ENCODE assay signal across 7 mouse cellular contexts in the genomic region with DNA sequence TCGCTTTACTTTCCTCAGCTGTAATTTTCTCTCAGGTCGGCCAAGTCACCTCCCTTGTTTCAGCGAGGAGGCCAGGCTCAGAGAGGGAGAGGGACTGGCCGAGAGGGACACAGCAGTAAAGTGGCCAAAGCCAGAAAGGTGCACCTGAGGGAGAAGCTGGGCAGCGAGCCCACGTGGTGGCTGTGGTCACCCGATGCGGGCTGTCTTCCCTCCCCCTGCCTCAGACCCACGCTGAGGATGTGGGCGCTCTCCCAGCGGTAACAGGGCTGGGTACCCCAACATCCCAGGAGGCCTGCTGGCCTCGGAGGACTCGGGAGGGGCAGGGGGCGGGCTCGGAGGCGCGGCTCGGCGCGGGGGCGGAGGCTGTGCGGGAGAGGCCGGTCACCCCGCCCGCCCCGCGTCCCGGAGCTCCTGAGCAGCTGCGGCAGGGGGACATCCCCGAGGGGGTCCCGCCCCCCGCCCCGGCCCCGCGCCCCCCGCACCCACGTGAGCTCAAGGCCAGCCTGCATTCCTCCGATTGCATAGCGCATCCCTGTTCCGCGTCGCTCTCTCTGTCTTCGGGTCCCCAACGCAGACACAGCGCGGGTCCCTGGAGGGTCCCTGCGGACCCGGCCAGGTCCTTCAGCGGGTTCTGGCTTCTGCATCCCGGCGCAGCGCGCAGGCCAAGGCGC. TPM values are rescaled to one million over a fixed set of nuclear protein-coding genes. Genes with fewer than 3 reads are reported as not detected.
A peak's percentile ranks its signal among the peaks of the same experiment; 100 is the strongest.
DNase-seq lines count a peak whose midpoint lies in the region; ATAC-seq and TF ChIP-seq lines count a peak whose summit lies in the region.

A gene (plus strand): TSS at position 516 of the 671 bp plus-strand sequence.

- WGBS in embryonic facial prominence, embryonic 13.5 days = 1% methylated on average over 41 of the region's 54 CpGs
- WGBS in hindbrain, embryonic 11.5 days = 2% methylated on average over 27 of the region's 54 CpGs

- H3K4me3 ChIP-seq in E14TG2a.4 (replicated peaks; ENCODE audit: low read length) = peak within 1 kb of the TSS; percentile 79
- peak within 1 kb of the TSS; percentile 65 for H3K4me3 ChIP-seq in embryonic facial prominence, embryonic 13.5 days
- H3K4me3 ChIP-seq in hindbrain, embryonic 11.5 days (ENCODE audit: low read depth, low read length) = peak within 1 kb of the TSS; percentile 61

- peak within 1 kb of the TSS; percentile 78 for H3K9ac ChIP-seq in embryonic facial prominence, embryonic 13.5 days
- peak within 1 kb of the TSS; percentile 69 for H3K9ac ChIP-seq in hindbrain, embryonic 11.5 days (ENCODE audit: low read depth, low read length)

- ATAC-seq in embryonic facial prominence, embryonic 13.5 days (ENCODE audit: insufficient number of reproducible peaks, insufficient read depth, low FRiP score, low TSS enrichment, low read depth) = peak; percentile 63
- peak; percentile 77 for ATAC-seq in hindbrain, embryonic 11.5 days (ENCODE audit: low FRiP score)

- peak within 1 kb of the TSS; percentile 98 for H3K4me2 ChIP-seq in embryonic facial prominence, embryonic 13.5 days
- peak within 1 kb of the TSS; percentile 99 for H3K4me2 ChIP-seq in hindbrain, embryonic 11.5 days (replicated peaks; ENCODE audit: low read depth, low read length)

- peak; percentile 53 for DNase-seq in adrenal gland, postnatal 14 days
- DNase-seq in hindbrain, embryonic 11.5 days (ENCODE audit: low spot score) = peak; percentile 38
- peak; percentile 18 to 32 for DNase-seq in left cerebral cortex, adult 8-10 months (ENCODE audit: low spot score in 2 of 2)
- DNase-seq in lung, postnatal 4 days = peak; percentile 23 to 30
- peak; percentile 56 for DNase-seq in right cerebral cortex, postnatal 4 days

- H3K4me1 ChIP-seq in E14TG2a.4 (replicated peaks; ENCODE audit: low read depth, low read length) = peaks cover 8% of the 10 kb centered on the region
- H3K4me1 ChIP-seq in embryonic facial prominence, embryonic 13.5 days = peaks cover 15% of the 10 kb centered on the region
- no peaks in the 10 kb centered on the region for H3K4me1 ChIP-seq in hindbrain, embryonic 11.5 days (replicated peaks; ENCODE audit: control insufficient read depth, insufficient read depth, low read length)

- TF ChIP-seq CTCF in E14TG2a.4 (conservative IDR thresholded peaks at IDR 0.05; ENCODE audit: low read length) = no peak

- H3K27ac ChIP-seq in embryonic facial prominence, embryonic 13.5 days = no peak within 1 kb of the TSS
- H3K27ac ChIP-seq in hindbrain, embryonic 11.5 days (ENCODE audit: low read depth, low read length) = no peak within 1 kb of the TSS

- no peaks in the 10 kb centered on the region for H3K9me3 ChIP-seq in E14TG2a.4 (ENCODE audit: low read length)
- H3K9me3 ChIP-seq in embryonic facial prominence, embryonic 13.5 days = no peaks in the 10 kb centered on the region
- H3K9me3 ChIP-seq in hindbrain, embryonic 11.5 days (ENCODE audit: control insufficient read depth, low read length) = no peaks in the 10 kb centered on the region

- peaks cover 44% of the 10 kb centered on the region for H3K27me3 ChIP-seq in E14TG2a.4 (ENCODE audit: insufficient read depth, low read length)
- H3K27me3 ChIP-seq in embryonic facial prominence, embryonic 13.5 days = no peaks in the 10 kb centered on the region
- H3K27me3 ChIP-seq in hindbrain, embryonic 11.5 days (ENCODE audit: control insufficient read depth, insufficient read depth, low read length) = no peaks in the 10 kb centered on the region; the same call in 1 of the 2 replicates

- no peaks in the 10 kb centered on the region for H3K36me3 ChIP-seq in E14TG2a.4 (ENCODE audit: insufficient read depth, low read length)
- no peaks in the 10 kb centered on the region for H3K36me3 ChIP-seq in embryonic facial prominence, embryonic 13.5 days
- H3K36me3 ChIP-seq in hindbrain, embryonic 11.5 days (ENCODE audit: control insufficient read depth, insufficient read depth, low read length) = no peaks in the 10 kb centered on the region

RNA-seq across cellular contexts. Expression of the gene that starts here (rescaled TPM):
- total RNA-seq in adrenal gland, postnatal 14 days (2021) = 0.15 and 0.64 TPM in 2 replicates
- polyA plus RNA-seq in embryonic facial prominence, embryonic 13.5 days (2015; fragmentation: Nextera tagmentation; extraction: Ambion mirVana) = 2.6 and 2.7 TPM in 2 replicates
- 0.63 and 1.2 TPM in 2 replicates for polyA plus RNA-seq in hindbrain, embryonic 11.5 days (2014; fragmentation: Nextera tagmentation; extraction: Ambion mirVana)
- total RNA-seq in left cerebral cortex, adult 8-10 months (2022) = 10 to 100 TPM; 11.0 to 13.9 (median 11.4) TPM

Comparison
In these comparisons a context has a peak if more than half of its experiments do, and no peak if none do; other contexts are left out.
1. Peak in DNase-seq in adrenal gland, postnatal 14 days; RNA of the gene not detected or under 1 TPM.